Mouse (Mus musculus): Measurements from ENCODE around the gene Endog.

DNA sequence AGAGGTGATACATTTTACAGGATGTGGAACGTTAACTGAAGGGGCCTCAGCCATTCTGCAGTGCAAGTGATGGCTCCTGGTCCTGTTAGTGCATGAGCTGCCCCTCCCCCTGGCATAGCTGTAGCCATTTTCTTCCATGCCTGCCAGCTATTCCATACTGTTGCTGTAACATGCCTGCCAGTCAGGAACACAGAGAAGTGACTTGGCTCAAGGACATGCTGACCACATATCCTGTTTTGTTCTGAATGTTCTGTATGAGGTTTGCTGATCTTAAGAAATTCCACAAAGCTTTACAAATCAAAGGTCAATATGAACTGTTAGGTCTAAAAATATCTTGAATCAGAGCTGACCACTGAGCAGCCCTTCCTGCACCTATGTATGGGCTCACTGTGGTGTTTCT is 41.7 kb downstream of the Endog start:
- TF ChIP-seq CTCF (IDR thresholded peaks at IDR 0.05; ENCODE audit: low read depth, low read length) (no peak), POLR2A (IDR thresholded peaks at IDR 0.05; ENCODE audit: extremely low read depth, insufficient read depth, low read length) (no peak)

Data from liver, adult 2 months (tissue).